Mouse (Mus musculus) neural tube, embryonic 11.5 days (tissue): ENCODE results near the gene Fam234b. TPM values are rescaled to one million over a fixed set of nuclear protein-coding genes. Genes with fewer than 3 reads are reported as not detected.

ENCODE experiments used
- ATAC-seq: fragments of 200-750 bp; cut with Nextera tagmentation; 2 replicates; pipeline ENCODE4 v1.8.0; 2017; ENCODE audit warnings: moderate number of reproducible peaks, mild to moderate bottlenecking, moderate TSS enrichment, moderate library complexity; ENCODE audit not compliant: insufficient read depth, low FRiP score, low TSS enrichment
- DNase-seq: peaks from one replicate; pipeline ENCODE4 v3.0.0-alpha.2; 2015; ENCODE audit warnings: low spot score
- H3K27ac ChIP-seq: fragments of 300-500 bp; sonication (generic); 2 replicates; pipeline ENCODE4 v1.5.1; 2014; ENCODE audit warnings: low read depth, mild to moderate bottlenecking, low read length
- H3K27me3 ChIP-seq: fragments of 300-500 bp; sonication (generic); 2 replicates; pipeline ENCODE4 v1.6.1; 2014; ENCODE audit warnings: mild to moderate bottlenecking, low read length, mixed read lengths; ENCODE audit not compliant: control insufficient read depth, insufficient read depth
- H3K36me3 ChIP-seq: fragments of 300-500 bp; sonication (generic); 2 replicates; pipeline ENCODE4 v1.6.1; 2014; ENCODE audit warnings: mild to moderate bottlenecking, low read length, moderate library complexity, mixed read lengths; ENCODE audit not compliant: control insufficient read depth, insufficient read depth
- H3K4me1 ChIP-seq: fragments of 300-500 bp; sonication (generic); 2 replicates; pipeline ENCODE4 v1.6.1; 2014; ENCODE audit warnings: low read length, mixed read lengths; ENCODE audit not compliant: control insufficient read depth, insufficient read depth
- H3K4me2 ChIP-seq: fragments of 300-500 bp; sonication (generic); 2 replicates; pipeline ENCODE4 v1.6.1; 2014; ENCODE audit warnings: low read depth, mild to moderate bottlenecking, moderate library complexity
- H3K4me3 ChIP-seq: fragments of 300-500 bp; sonication (generic); 2 replicates; pipeline ENCODE4 v1.5.1; 2014; ENCODE audit warnings: low read depth, low read length
- H3K9ac ChIP-seq: fragments of 300-500 bp; sonication (generic); 2 replicates; pipeline ENCODE4 v1.6.1; 2014; ENCODE audit warnings: mild to moderate bottlenecking, low read length
- H3K9me3 ChIP-seq: fragments of 300-500 bp; sonication (generic); 2 replicates; pipeline ENCODE4 v1.6.1; 2016; ENCODE audit warnings: low read length; ENCODE audit not compliant: control insufficient read depth
- WGBS: fragments of 180-500 bp; shearing (Covaris S2); extraction: QIAGEN DNeasy Blood & Tissue Kit; methylation state at CpG from one replicate; pipeline ENCODE4 v1.1.7; 2014; 5-methylcytosine and 5-hydroxymethylcytosine counted together
- polyA plus RNA-seq: library from polyadenylated mRNA; unstranded; fragments of >200 nt; fragmentation: Nextera tagmentation; extraction: Ambion mirVana; gene quantifications from 2 replicates; pipeline ENCODE4 v1.2.1, GENCODE M21; 2014

Gene Fam234b
- polyA plus RNA-seq, 1 experiment from 2014 or later, result 41.3 TPM

DNA sequence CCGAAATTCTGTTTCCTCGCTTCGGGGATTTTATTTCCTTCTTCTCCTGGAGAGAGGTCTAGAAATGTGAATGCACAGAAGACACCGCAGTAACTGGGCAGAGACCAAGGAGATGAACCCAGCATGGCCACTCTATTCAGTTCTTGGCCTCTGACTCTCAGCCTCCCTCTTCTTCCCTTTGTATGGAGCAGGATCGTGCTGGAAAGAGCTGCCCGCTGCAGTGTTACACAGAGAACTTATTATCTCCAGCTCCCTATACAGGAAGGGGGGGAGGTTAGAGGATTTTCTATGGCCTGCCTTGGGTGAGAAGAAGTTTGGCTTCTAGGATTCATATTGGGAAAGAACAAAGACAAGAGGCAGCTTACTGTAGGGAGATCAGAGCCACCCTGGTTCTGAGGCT is 7.7 kb upstream of the Fam234b start:
- Histone ChIP-seq H3K36me3 (no peaks in the 10 kb centered on the region), H3K4me3 (no peak overlapping the region), H3K4me1 (no peaks in the 10 kb centered on the region), H3K27me3 (no peaks in the 10 kb centered on the region), H3K4me2 (no peak overlapping the region), H3K9me3 (no peaks in the 10 kb centered on the region), H3K9ac (no peak overlapping the region), H3K27ac (no peak overlapping the region)
- ATAC-seq (no peak), DNase-seq (no peak)
- WGBS, result 67% methylated on average over 6 of the region's 6 CpGs

DNA sequence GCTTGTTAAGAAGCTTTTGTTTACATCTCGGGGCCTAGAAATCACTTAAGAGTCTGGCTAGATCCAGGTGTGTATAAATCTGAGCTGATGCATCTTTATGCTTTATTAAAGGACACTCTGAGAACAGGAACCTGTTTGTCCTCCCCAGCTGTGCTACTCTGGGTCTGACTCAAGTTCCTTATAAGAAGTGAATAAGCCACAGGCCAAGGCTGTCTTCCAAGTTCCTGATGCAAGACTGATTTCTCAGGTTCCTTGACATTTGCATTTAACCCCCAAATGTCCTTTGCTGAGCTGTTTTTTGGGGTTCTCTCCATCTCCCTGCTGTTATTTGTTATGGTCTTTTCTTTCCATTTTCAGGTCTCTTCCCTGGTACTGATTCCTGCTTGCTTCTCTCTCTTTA is 5.9 kb upstream of the Fam234b start:
- Histone ChIP-seq H3K9ac (no peak overlapping the region), H3K27me3 (no peaks in the 10 kb centered on the region), H3K27ac (no peak overlapping the region), H3K36me3 (no peaks in the 10 kb centered on the region), H3K4me3 (no peak overlapping the region), H3K4me2 (no peak overlapping the region), H3K4me1 (no peaks in the 10 kb centered on the region), H3K9me3 (no peaks in the 10 kb centered on the region)
- WGBS, result 79% methylated on average over 1 of the region's 1 CpGs
- ATAC-seq, result no peak
- DNase-seq, result no peak

DNA sequence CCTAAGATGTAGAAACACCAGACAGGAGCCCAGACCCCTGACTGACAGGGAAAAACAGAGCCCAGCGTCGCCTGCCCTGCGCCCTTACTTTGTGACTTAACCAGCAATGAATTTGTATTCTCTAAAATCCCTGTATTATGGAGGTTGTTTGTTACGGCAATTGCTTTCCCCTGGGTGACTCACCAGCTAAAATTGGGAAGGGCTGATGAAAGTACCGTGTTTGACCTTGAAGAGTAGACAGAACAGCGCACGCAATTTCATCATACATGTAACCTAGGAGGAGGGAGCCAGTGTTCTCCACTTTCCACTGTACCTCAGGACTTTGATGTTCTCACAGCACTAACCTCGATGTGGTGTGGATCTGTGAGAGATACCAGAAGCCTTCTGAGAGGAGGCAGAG is 4.8 kb upstream of the Fam234b start:
- Histone ChIP-seq H3K4me3 (no peak overlapping the region), H3K4me1 (0 out of 2 replicates have a peak, but pooled peaks cover 3% of the 10 kb centered on the region), H3K9ac (peak overlapping the region; percentile 26; the same call in 1 of the 2 replicates), H3K27ac (no peak overlapping the region), H3K36me3 (no peaks in the 10 kb centered on the region), H3K4me2 (no peak overlapping the region), H3K9me3 (no peaks in the 10 kb centered on the region), H3K27me3 (no peaks in the 10 kb centered on the region)
- DNase-seq (no peak), ATAC-seq (no peak)
- 84% methylated on average over 8 of the region's 8 CpGs for WGBS

DNA sequence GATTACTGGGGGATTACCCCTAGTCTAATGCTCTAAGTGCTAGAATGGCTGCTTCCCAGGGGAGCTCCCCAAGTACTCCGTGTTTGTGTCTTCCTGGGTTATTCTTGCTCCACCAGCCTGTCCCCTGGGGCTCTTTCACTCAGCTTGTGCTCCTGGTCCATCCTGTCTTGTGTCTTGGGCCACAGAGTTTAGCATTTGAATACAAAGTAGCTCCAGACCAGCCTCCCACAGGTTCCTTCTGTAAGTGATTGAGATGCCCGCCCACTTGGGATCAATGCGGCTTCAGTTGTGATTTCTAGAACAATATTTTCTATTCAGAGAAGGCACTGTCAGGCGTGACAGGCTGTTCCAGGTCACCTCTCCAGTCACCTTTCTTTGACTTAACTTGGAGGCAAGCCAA is 4.0 kb upstream of the Fam234b start:
- Histone ChIP-seq H3K4me1 (peaks cover 6% of the 10 kb centered on the region; the same call in 1 of the 2 replicates), H3K4me3 (no peak overlapping the region), H3K27me3 (no peaks in the 10 kb centered on the region), H3K27ac (no peak overlapping the region), H3K4me2 (no peak overlapping the region), H3K9ac (no peak overlapping the region), H3K36me3 (no peaks in the 10 kb centered on the region), H3K9me3 (no peaks in the 10 kb centered on the region)
- DNase-seq (no peak), ATAC-seq (no peak)
- 38% methylated on average over 4 of the region's 4 CpGs for WGBS

DNA sequence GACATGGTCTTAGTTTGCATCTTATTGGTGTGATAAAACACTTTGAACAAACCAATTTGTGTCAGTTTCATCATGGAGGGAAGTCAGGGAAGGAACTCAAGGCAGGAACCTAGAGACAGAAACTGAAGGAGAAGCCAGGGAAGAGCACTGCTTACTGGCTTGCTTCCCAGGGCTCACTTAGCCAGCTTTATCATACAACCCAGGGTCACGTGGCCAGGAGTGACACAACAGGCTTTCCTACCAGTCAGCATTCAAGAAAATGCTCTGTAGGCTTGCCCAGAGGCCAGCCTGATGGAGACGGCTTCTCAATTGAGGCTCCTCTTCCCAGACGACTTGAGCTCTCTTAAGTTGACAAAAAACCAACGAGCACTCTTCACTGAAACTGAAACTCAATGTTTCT is 2.9 kb upstream of the Fam234b start:
- H3K27ac ChIP-seq, result no peak overlapping the region
- ATAC-seq (no peak), DNase-seq (no peak)
- no peak overlapping the region for H3K4me3 ChIP-seq
- H3K4me2 ChIP-seq, result no peak overlapping the region
- H3K4me1 ChIP-seq, result peaks cover 6% of the 10 kb centered on the region; the same call in 1 of the 2 replicates
- H3K9ac ChIP-seq, result no peak overlapping the region
- WGBS, result 82% methylated on average over 4 of the region's 4 CpGs
- no peaks in the 10 kb centered on the region for H3K36me3 ChIP-seq
- no peaks in the 10 kb centered on the region for H3K9me3 ChIP-seq
- no peaks in the 10 kb centered on the region for H3K27me3 ChIP-seq

DNA sequence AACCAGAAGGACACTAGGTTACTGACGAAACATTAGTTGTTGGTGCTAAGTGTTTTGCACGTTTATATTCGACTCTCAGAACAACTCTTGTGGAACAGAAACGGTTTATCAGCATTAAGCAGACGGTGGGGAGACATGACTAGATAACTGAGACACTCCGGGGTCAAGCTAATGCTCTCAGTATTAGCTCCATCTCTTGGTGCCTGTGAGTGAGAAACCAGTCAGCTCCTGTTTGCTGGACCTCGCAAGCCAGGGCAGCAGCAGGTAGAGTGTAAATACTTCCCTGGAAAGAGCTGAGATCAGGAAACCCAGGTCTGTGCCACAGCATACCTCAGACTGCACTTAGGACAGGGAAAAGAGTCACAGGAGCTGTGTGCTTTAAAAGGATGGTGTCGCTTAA is 1.1 kb upstream of the Fam234b start:
- H3K9me3 ChIP-seq, result no peaks in the 10 kb centered on the region
- DNase-seq (no peak), ATAC-seq (no peak)
- 85% methylated on average over 8 of the region's 8 CpGs for WGBS
- no peaks in the 10 kb centered on the region for H3K36me3 ChIP-seq
- peaks cover 6% of the 10 kb centered on the region; the same call in 1 of the 2 replicates for H3K4me1 ChIP-seq
- no peak overlapping the region for H3K9ac ChIP-seq
- no peak overlapping the region for H3K4me3 ChIP-seq
- no peak overlapping the region for H3K4me2 ChIP-seq
- no peaks in the 10 kb centered on the region for H3K27me3 ChIP-seq
- no peak overlapping the region for H3K27ac ChIP-seq

DNA sequence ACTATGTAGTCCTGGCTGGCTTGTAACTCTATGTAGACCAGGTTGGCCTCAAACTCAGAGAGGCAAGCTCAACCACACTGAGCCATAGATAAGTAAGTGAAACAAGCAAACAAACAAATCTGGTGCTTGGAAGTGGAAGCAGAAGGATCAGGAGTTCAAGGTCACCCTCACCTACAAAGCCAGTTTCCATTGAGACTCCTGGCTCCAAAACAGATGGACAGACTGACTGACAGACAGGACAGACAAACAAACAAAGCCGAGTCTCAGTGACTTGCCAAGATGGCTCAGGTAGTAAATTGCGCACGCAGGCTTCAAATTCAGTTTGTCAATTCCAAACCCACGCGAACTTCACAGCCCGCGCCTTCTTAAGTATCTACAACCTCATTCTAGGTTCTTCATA is 331 bp upstream of the Fam234b start:
- H3K36me3 ChIP-seq, result no peaks in the 10 kb centered on the region
- peaks cover 6% of the 10 kb centered on the region; the same call in 1 of the 2 replicates for H3K4me1 ChIP-seq
- no peak overlapping the region for H3K27ac ChIP-seq
- 25% methylated on average over 7 of the region's 7 CpGs for WGBS
- H3K9me3 ChIP-seq, result no peaks in the 10 kb centered on the region
- H3K27me3 ChIP-seq, result no peaks in the 10 kb centered on the region
- ATAC-seq (no peak), DNase-seq (no peak)
- H3K4me2 ChIP-seq, result peak overlapping the region; percentile 81
- H3K9ac ChIP-seq, result peak overlapping the region; percentile 87
- peak overlapping the region; percentile 80 for H3K4me3 ChIP-seq

DNA sequence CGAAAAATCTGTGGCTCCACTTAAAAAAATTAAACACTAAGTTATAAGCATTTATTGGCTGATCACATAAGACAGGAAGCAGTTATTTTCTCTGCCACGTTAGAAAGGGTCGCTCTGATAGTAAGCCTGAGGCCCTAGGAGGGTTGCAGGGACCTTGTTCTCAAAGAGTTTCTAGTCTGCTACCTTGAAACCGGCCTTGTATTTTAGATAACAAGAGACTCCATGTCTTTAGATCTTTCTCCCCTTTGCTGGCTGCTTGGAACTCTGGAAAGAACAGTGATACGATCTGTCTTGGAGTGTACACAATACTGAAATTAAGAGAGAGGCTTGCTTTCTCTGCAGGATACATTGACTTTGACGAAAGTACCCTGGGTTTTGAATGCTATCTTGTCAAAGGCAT is 949 bp downstream of the Fam234b start:
- DNase-seq (no peak), ATAC-seq (no peak)
- H3K9me3 ChIP-seq, result no peaks in the 10 kb centered on the region
- peak overlapping the region; percentile 81 for H3K4me2 ChIP-seq
- H3K27me3 ChIP-seq, result no peaks in the 10 kb centered on the region
- H3K4me1 ChIP-seq, result peaks cover 6% of the 10 kb centered on the region; the same call in 1 of the 2 replicates
- no peak overlapping the region for H3K27ac ChIP-seq
- WGBS, result 62% methylated on average over 6 of the region's 6 CpGs
- no peak overlapping the region; the same call in 1 of the 2 replicates for H3K9ac ChIP-seq
- no peaks in the 10 kb centered on the region for H3K36me3 ChIP-seq
- H3K4me3 ChIP-seq, result peak overlapping the region; percentile 80

DNA sequence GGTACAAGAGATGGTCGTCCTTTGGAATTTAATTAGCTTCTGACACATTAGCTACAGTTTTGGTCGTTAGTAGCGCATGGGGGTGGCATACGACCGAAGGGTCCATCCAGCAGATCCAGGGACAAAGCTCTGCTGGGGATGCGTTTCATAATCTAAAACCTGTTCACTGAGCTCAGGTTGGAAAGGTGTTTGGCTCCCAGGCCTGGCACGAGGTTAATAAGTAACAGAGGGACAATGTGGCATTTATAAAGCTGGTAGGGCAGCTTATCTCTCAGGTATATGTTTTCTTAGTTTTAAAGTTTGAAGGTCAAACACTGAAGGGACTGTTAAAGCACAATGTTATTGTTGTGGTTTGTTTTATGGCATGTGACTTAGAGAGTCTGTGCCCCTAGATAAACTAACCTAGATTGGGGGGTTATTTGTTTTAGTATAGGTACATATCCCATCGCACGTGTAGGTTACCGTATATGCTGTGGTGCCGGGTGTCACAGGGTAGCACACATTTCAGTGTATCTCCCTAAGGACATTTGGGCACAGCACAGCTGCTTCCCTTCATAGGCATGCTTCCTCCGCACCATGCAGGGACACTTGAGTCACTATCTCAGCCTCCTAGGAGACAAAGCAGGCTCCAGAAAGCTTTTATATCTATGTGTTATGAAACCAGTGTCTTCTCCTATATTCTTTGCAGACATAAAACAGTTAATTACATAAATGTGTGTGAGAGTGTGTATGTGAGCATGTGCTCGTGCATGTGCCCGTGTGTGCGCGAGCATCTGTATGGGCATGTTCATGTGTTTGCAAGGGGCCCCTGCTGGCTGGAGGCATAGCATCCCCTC is 2.6 kb downstream of the Fam234b start:
- no peak for DNase-seq
- Histone ChIP-seq H3K4me1 (peaks cover 6% of the 10 kb centered on the region; the same call in 1 of the 2 replicates), H3K9ac (no peak overlapping the region), H3K36me3 (no peaks in the 10 kb centered on the region), H3K9me3 (no peaks in the 10 kb centered on the region), H3K4me3 (no peak overlapping the region), H3K4me2 (no peak overlapping the region), H3K27ac (no peak overlapping the region), H3K27me3 (no peaks in the 10 kb centered on the region)
- ATAC-seq, result no peak
- WGBS, result 88% methylated on average over 16 of the region's 16 CpGs
